Mouse (Mus musculus): ENCODE results near the gene Ttn.
"Not testable (repeated sequence)": the region's sequence is repeated elsewhere in the genome, so short reads cannot be mapped to it uniquely, and the experiment has no call there.

DNA sequence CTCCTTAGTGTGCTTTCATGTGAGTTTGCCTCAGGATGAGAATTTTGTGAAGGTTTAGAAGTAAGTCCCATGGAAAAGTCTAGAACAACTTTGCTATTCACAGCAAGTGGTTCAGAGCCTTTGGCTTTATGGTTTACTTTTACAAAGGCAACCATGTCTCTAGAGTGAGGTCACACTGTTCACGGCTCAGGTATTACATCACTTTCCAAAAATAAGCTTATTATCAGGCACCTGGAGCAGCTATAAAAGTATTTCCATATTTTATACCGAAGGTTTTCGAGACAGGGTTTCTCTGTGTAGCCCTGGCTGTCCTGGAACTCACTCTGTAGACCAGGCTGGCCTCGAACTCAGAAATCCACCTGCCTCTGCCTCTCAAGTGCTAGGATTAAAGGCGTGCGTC, 31.1 kb upstream of the Ttn start:
- TF ChIP-seq POLR2A, CTCF (IDR thresholded peaks at IDR 0.05; ENCODE audit: extremely low read depth, insufficient read depth, low read length): not testable (repeated sequence)

Data from cortical plate, adult 2 months (tissue).